Mouse (Mus musculus): ENCODE results near the gene Epha10.

DNA sequence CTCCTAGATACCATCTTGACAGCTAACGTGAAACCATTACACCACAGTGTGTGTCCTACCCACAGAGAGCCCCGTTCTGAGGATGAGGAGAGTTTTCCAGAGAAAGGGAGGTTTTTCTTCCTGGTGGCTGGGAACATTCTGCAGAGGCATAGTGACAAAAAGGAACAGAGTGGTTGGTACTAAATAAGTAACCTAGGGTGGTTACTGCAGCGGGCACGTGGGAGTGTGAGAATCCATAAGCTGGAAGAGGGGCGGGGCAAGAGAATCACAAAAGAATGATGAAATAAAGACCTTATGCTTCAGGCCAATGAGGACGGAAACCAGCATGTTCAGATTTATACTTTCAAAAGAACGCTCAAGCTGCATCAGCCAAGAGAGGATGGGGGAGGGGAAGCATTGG, 8.0 kb downstream of the Epha10 start:
- no peak for TF ChIP-seq CTCF (IDR thresholded peaks at IDR 0.05; ENCODE audit: borderline replicate concordance, extremely low read depth, insufficient read depth, insufficient read length)
- TF ChIP-seq POLR2A (IDR thresholded peaks at IDR 0.05; ENCODE audit: borderline replicate concordance, extremely low read depth, insufficient read depth, insufficient read length, poor library complexity, severe bottlenecking) = no peak

Measured in brain, embryonic 14.5 days (tissue).